Mouse (Mus musculus): ENCODE measurements around the gene Gm11032. TPM values are rescaled to one million over a fixed set of nuclear protein-coding genes. Genes with fewer than 3 reads are reported as not detected.

Gm11032 gene
- polyA plus RNA-seq, 1 experiment, result not detected

GRCm38 (mm10) chr11:4660309-4661025, 40.6 kb downstream of the Gm11032 start:
- peaks cover 42% of the 10 kb centered on the region for H3K36me3 ChIP-seq (ENCODE audit: control insufficient read depth, insufficient read depth, low read length)
- no peaks in the 10 kb centered on the region for H3K27me3 ChIP-seq (ENCODE audit: control insufficient read depth, insufficient read depth, low read length)
- peaks cover 8% of the 10 kb centered on the region; the same call in 1 of the 2 replicates for H3K4me1 ChIP-seq (ENCODE audit: control insufficient read depth, insufficient read depth, insufficient read length, low read length)
- H3K4me3 ChIP-seq (ENCODE audit: low read depth, low read length), result no peak overlapping the region
- H3K27ac ChIP-seq (ENCODE audit: insufficient read depth, low read depth, low read length), result no peak overlapping the region
- TF ChIP-seq CTCF (IDR thresholded peaks at IDR 0.05; ENCODE audit: extremely low read depth, insufficient read length, insufficient replicate concordance, low read depth, low read length), result no peak
- no peak for TF ChIP-seq POLR2A (IDR thresholded peaks at IDR 0.05; ENCODE audit: low read depth, low read length)
- WGBS, result 59% methylated on average over 7 of the region's 7 CpGs

DNA sequence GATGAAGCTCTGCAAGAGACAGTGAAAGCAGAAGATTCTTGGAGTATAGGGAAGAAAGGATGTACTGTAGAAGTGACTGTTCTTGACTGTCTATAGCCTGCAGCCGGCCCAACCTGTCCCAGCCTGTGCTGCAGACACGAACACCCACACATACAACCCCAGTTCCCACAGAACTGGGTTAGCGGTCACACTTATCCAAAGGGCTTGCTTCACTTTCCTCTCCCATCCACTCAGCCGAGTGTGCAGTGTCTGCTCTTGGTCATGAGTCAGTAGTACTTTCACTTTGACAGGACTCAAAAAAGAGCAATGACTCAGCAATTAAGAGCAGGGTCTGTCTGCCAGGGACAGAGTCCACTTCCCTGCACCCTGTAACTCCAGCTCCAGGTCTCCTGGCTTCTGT, 41.5 kb downstream of the Gm11032 start:
- WGBS, result 52% methylated on average over 4 of the region's 4 CpGs
- TF ChIP-seq CTCF (IDR thresholded peaks at IDR 0.05; ENCODE audit: extremely low read depth, insufficient read length, insufficient replicate concordance, low read depth, low read length) (no peak), POLR2A (IDR thresholded peaks at IDR 0.05; ENCODE audit: low read depth, low read length) (no peak)
- H3K27ac ChIP-seq (ENCODE audit: insufficient read depth, low read depth, low read length), result no peak overlapping the region

DNA sequence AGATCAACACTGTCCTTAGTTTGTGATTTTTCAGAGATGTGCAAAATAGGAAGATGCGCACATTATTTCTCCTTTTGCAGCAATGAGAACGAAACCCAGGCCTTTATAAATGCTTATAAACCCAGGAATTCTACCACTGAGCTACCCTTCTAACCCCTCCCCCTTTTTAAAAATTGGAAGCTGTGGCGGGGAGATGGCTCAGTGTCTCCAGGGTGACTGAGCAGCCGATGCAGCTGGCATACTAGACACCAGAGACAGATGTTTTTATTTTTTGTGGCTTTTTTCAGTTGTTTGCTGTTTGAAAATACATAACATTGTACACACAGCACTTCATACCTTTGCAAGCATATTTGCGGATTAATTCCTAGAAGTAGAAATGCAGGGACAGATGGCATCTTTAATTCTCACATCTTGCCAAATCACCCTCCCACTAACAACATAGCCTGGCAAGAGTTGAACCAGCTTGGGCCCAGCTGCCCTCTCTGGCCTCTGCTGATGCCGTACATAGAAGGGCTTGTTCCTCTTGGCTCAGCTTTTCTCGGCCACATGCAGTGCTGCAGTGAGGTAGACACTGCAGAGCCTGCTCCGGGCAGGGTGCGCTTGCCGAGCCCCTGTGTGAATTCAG, 42.1 kb downstream of the Gm11032 start:
- Histone ChIP-seq H3K27me3 (ENCODE audit: control insufficient read depth, insufficient read depth, low read length) (no peaks in the 10 kb centered on the region), H3K27ac (ENCODE audit: insufficient read depth, low read depth, low read length) (no peak overlapping the region), H3K4me1 (ENCODE audit: control insufficient read depth, insufficient read depth, insufficient read length, low read length) (peaks cover 8% of the 10 kb centered on the region; the same call in 1 of the 2 replicates), H3K4me3 (ENCODE audit: low read depth, low read length) (no peak overlapping the region), H3K36me3 (ENCODE audit: control insufficient read depth, insufficient read depth, low read length) (peaks cover 39% of the 10 kb centered on the region)
- TF ChIP-seq CTCF (IDR thresholded peaks at IDR 0.05; ENCODE audit: extremely low read depth, insufficient read length, insufficient replicate concordance, low read depth, low read length) (no peak), POLR2A (IDR thresholded peaks at IDR 0.05; ENCODE audit: low read depth, low read length) (no peak)
- WGBS, result 93% methylated on average over 10 of the region's 10 CpGs

More for the DNA sequence above, 41.5 kb downstream of the Gm11032 start:
- peaks cover 41% of the 10 kb centered on the region for H3K36me3 ChIP-seq (ENCODE audit: control insufficient read depth, insufficient read depth, low read length)
- no peak overlapping the region for H3K4me3 ChIP-seq (ENCODE audit: low read depth, low read length)
- H3K4me1 ChIP-seq (ENCODE audit: control insufficient read depth, insufficient read depth, insufficient read length, low read length), result peaks cover 8% of the 10 kb centered on the region; the same call in 1 of the 2 replicates
- no peaks in the 10 kb centered on the region for H3K27me3 ChIP-seq (ENCODE audit: control insufficient read depth, insufficient read depth, low read length)

GRCm38 (mm10) chr11:4662496-4662878, 42.6 kb downstream of the Gm11032 start:
- H3K27me3 ChIP-seq (ENCODE audit: control insufficient read depth, insufficient read depth, low read length), result no peaks in the 10 kb centered on the region
- TF ChIP-seq CTCF (IDR thresholded peaks at IDR 0.05; ENCODE audit: extremely low read depth, insufficient read length, insufficient replicate concordance, low read depth, low read length) (no peak), POLR2A (IDR thresholded peaks at IDR 0.05; ENCODE audit: low read depth, low read length) (no peak)
- WGBS, result 96% methylated on average over 11 of the region's 11 CpGs

More at GRCm38 (mm10) chr11:4662496-4662878, 42.6 kb downstream of the Gm11032 start:
- H3K4me3 ChIP-seq (ENCODE audit: low read depth, low read length), result no peak overlapping the region
- no peak overlapping the region for H3K27ac ChIP-seq (ENCODE audit: insufficient read depth, low read depth, low read length)
- H3K4me1 ChIP-seq (ENCODE audit: control insufficient read depth, insufficient read depth, insufficient read length, low read length), result peaks cover 8% of the 10 kb centered on the region; the same call in 1 of the 2 replicates
- H3K36me3 ChIP-seq (ENCODE audit: control insufficient read depth, insufficient read depth, low read length), result peaks cover 37% of the 10 kb centered on the region

Other genes with a start within 250 kb of the Gm11032 start
- gene Hormad2, start 179.0 kb upstream of the Gm11032 start, polyA plus RNA-seq (2012; rRNA removed), result 0.06 TPM in 1 of 2 replicates, not detected in the other
- 10.4 and 19.6 TPM in 2 replicates for gene Mtmr3, start 25.2 kb upstream of the Gm11032 start, polyA plus RNA-seq (2012; rRNA removed)
- 7.8 and 17.2 TPM in 2 replicates for gene Ascc2, start 17.7 kb downstream of the Gm11032 start, polyA plus RNA-seq (2012; rRNA removed)
- 492 and 641 TPM in 2 replicates for gene Uqcr10, start 84.3 kb downstream of the Gm11032 start, polyA plus RNA-seq (2012; rRNA removed)
- 29.1 and 61.5 TPM in 2 replicates for gene Zmat5, start 84.6 kb downstream of the Gm11032 start, polyA plus RNA-seq (2012; rRNA removed)
- not detected in 2 replicates for gene Cabp7, start 126.7 kb downstream of the Gm11032 start, polyA plus RNA-seq (2012; rRNA removed)
- gene Nf2, start 229.5 kb downstream of the Gm11032 start, polyA plus RNA-seq (2012; rRNA removed), result 26.1 and 43.5 TPM in 2 replicates

Data from small intestine, adult 2 months (tissue).